Mouse (Mus musculus) embryonic facial prominence, embryonic 10.5 days (tissue): ENCODE data around the gene Efna3. TPM values are rescaled to one million over a fixed set of nuclear protein-coding genes. Genes with fewer than 3 reads are reported as not detected.

Source experiments
- DNase-seq: peaks from one replicate; pipeline ENCODE4 v3.0.0-alpha.2; 2017; ENCODE audit warnings: low spot score
- H3K27ac ChIP-seq: fragments of 300-500 bp; sonication (generic); replicated peaks from 2 replicates; pipeline ENCODE4 v1.5.1; 2016; ENCODE audit warnings: mild to moderate bottlenecking
- H3K27me3 ChIP-seq: fragments of 300-500 bp; sonication (generic); replicated peaks from 2 replicates; pipeline ENCODE4 v1.6.1; 2016; ENCODE audit warnings: low read depth, mild to moderate bottlenecking; ENCODE audit not compliant: poor library complexity, severe bottlenecking
- H3K36me3 ChIP-seq: fragments of 300-500 bp; sonication (generic); replicated peaks from 2 replicates; pipeline ENCODE4 v1.6.1; 2016; ENCODE audit warnings: mild to moderate bottlenecking, moderate library complexity
- H3K4me1 ChIP-seq: fragments of 300-500 bp; sonication (generic); 2 replicates; pipeline ENCODE4 v1.6.1; 2016
- H3K4me3 ChIP-seq: fragments of 300-500 bp; sonication (generic); 2 replicates; pipeline ENCODE4 v1.5.1; 2016; ENCODE audit warnings: mild to moderate bottlenecking, moderate library complexity
- H3K9me3 ChIP-seq: fragments of 300-500 bp; sonication (generic); 2 replicates; pipeline ENCODE4 v1.6.1; 2016; ENCODE audit warnings: mild to moderate bottlenecking
- WGBS: fragments of 180-500 bp; shearing (Covaris S2); methylation state at CpG from one replicate; pipeline ENCODE4 v1.1.7; 2016; 5-methylcytosine and 5-hydroxymethylcytosine counted together
- polyA plus RNA-seq: library from polyadenylated mRNA; unstranded; fragments of >200 nt; fragmentation: Nextera tagmentation; extraction: Ambion mirVana; gene quantifications from 2 replicates; pipeline ENCODE4 v1.2.1, GENCODE M21; 2016

Gene Efna3
- polyA plus RNA-seq, 1 experiment from 2014 or later = 6.8 TPM

DNA sequence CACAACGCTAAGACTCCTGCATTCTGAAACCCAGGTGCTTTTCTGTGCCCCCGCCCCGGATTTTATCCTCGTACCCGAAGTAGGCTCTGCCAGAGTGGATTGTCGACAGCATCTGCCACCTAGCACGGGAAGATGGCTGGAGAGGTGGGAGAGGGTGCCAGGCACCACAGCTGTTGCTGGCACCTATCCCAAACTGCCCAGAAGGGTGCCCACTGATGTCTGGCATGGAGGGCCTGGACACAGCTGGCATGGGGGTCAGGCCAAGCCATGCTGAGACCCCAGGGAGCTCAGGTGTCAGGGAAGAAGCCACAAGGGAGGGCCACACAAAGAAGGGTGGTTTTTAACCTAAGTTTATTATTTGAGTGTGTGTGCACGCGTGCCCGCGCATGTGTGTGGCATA lies 10.3 kb upstream of the Efna3 start:
- H3K9me3 ChIP-seq = no peaks in the 10 kb centered on the region
- no peak for DNase-seq
- H3K4me3 ChIP-seq = 0 out of 2 replicates have a peak overlapping the region, but pooled peaks have one; percentile 8
- H3K36me3 ChIP-seq = peaks cover 38% of the 10 kb centered on the region
- no peak overlapping the region for H3K27ac ChIP-seq
- H3K4me1 ChIP-seq = peaks cover 79% of the 10 kb centered on the region
- WGBS = 80% methylated on average over 11 of the region's 11 CpGs
- H3K27me3 ChIP-seq = peaks cover 19% of the 10 kb centered on the region

DNA sequence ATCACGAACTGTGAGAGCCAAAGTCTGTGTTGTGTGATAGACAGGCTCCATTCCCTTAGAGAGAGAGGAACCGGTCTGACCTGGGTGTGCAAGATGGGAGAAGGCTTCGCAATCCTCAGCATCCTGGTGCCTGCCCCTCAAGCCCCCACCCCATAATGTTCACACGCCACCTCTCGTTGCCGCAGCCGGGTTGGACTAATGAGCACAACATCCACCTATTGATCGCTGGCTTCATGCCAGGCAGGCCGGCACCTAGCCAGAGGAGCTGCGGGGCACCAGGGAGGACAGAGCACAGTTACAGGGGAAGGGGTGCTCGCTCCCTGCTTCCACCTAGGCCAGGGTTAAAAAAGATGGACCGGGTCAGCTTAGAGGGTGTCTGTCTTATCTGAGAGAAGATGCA lies 9.7 kb upstream of the Efna3 start:
- peak overlapping the region; percentile 8; the same call in 1 of the 2 replicates for H3K4me3 ChIP-seq
- H3K27ac ChIP-seq = no peak overlapping the region; the same call in 1 of the 2 replicates
- no peaks in the 10 kb centered on the region for H3K9me3 ChIP-seq
- 60% methylated on average over 12 of the region's 12 CpGs for WGBS
- peaks cover 19% of the 10 kb centered on the region for H3K27me3 ChIP-seq
- H3K36me3 ChIP-seq = peaks cover 38% of the 10 kb centered on the region
- DNase-seq = no peak
- H3K4me1 ChIP-seq = peaks cover 85% of the 10 kb centered on the region

- Histone ChIP-seq H3K27me3 (peaks cover 19% of the 10 kb centered on the region), H3K4me3 (no peak overlapping the region), H3K36me3 (peaks cover 38% of the 10 kb centered on the region), H3K27ac (no peak overlapping the region), H3K9me3 (no peaks in the 10 kb centered on the region), H3K4me1 (peaks cover 87% of the 10 kb centered on the region)
- DNase-seq = no peak
- WGBS = 44% methylated on average over 10 of the region's 10 CpGs
Observed at GRCm38 (mm10) chr3:89332013-89332412, 9.2 kb upstream of the Efna3 start.

- peaks cover 19% of the 10 kb centered on the region for H3K27me3 ChIP-seq
Observed at GRCm38 (mm10) chr3:89331561-89331960, 8.8 kb upstream of the Efna3 start.

DNA sequence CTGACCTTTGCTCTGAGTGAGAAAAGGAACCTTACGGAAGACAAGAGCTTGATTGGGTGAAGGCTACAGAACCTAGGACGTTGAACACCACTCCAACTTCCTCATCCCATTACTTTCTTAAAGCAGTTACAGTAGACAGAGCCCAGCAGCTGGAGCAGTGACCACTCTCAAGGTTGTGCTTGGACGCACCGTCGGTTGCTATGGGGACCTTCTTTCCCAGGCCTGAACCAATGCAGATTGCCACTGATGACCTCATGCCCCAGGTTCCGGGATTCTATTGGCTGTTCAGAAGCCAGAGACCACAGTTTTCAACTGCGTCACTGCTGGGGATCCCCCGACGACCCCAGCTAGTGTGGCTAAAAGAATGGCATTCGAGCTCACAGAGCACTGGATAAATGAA lies 8.2 kb upstream of the Efna3 start:
- Histone ChIP-seq H3K36me3 (peaks cover 38% of the 10 kb centered on the region), H3K4me3 (peak overlapping the region; percentile 11; the same call in 1 of the 2 replicates), H3K27ac (no peak overlapping the region), H3K27me3 (peaks cover 19% of the 10 kb centered on the region), H3K4me1 (peaks cover 78% of the 10 kb centered on the region), H3K9me3 (no peaks in the 10 kb centered on the region)
- peak; percentile 73 for DNase-seq
- 21% methylated on average over 10 of the region's 10 CpGs for WGBS

More at GRCm38 (mm10) chr3:89331561-89331960, 8.8 kb upstream of the Efna3 start:
- WGBS = 70% methylated on average over 13 of the region's 13 CpGs
- peaks cover 38% of the 10 kb centered on the region for H3K36me3 ChIP-seq
- H3K9me3 ChIP-seq = no peaks in the 10 kb centered on the region
- no peak for DNase-seq
- no peak overlapping the region for H3K4me3 ChIP-seq
- H3K27ac ChIP-seq = no peak overlapping the region
- H3K4me1 ChIP-seq = peaks cover 85% of the 10 kb centered on the region

GRCm38 (mm10) chr3:89330346-89330745 lies 7.6 kb upstream of the Efna3 start:
- Histone ChIP-seq H3K4me1 (peaks cover 74% of the 10 kb centered on the region), H3K27ac (no peak overlapping the region), H3K4me3 (no peak overlapping the region), H3K9me3 (no peaks in the 10 kb centered on the region), H3K36me3 (peaks cover 32% of the 10 kb centered on the region), H3K27me3 (peaks cover 19% of the 10 kb centered on the region)
- 63% methylated on average over 3 of the region's 3 CpGs for WGBS
- DNase-seq = no peak

GRCm38 (mm10) chr3:89328623-89329022 lies 5.9 kb upstream of the Efna3 start:
- Histone ChIP-seq H3K27ac (peak overlapping the region; percentile 57; the same call in 1 of the 2 replicates), H3K9me3 (no peaks in the 10 kb centered on the region), H3K27me3 (peaks cover 25% of the 10 kb centered on the region), H3K4me3 (peak overlapping the region; percentile 5; the same call in 1 of the 2 replicates), H3K4me1 (peaks cover 57% of the 10 kb centered on the region), H3K36me3 (peaks cover 15% of the 10 kb centered on the region)
- WGBS = 15% methylated on average over 4 of the region's 4 CpGs
- DNase-seq = no peak

GRCm38 (mm10) chr3:89327371-89327870 lies 4.7 kb upstream of the Efna3 start:
- peaks cover 3% of the 10 kb centered on the region for H3K36me3 ChIP-seq
- DNase-seq = no peak
- peaks cover 34% of the 10 kb centered on the region for H3K27me3 ChIP-seq
- H3K27ac ChIP-seq = no peak overlapping the region
- H3K4me3 ChIP-seq = no peak overlapping the region
- H3K9me3 ChIP-seq = no peaks in the 10 kb centered on the region
- WGBS = 54% methylated on average over 9 of the region's 9 CpGs
- peaks cover 55% of the 10 kb centered on the region for H3K4me1 ChIP-seq

DNA sequence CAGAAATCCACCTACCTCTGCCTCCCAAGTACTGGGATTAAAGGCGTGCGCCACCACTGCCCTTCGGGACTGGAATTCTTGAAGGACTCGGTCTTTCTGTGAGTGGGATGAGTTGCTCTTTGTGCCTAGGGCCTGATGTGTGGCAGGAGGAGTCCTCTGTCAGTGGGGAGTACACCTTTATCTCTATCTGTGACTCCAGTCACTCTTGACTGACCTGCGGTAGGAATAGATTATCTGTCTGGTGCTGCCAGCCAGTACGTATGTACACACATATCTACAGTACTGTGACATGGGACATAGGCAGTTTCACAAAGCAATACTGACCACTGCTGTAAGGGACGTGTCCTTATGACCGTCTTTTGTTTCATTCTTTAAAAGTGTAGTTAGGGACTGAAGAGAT lies 3.1 kb upstream of the Efna3 start:
- Histone ChIP-seq H3K9me3 (no peaks in the 10 kb centered on the region), H3K27me3 (peaks cover 49% of the 10 kb centered on the region), H3K27ac (no peak overlapping the region), H3K4me3 (no peak overlapping the region), H3K4me1 (peaks cover 55% of the 10 kb centered on the region), H3K36me3 (no peaks in the 10 kb centered on the region)
- DNase-seq = no peak
- WGBS = 91% methylated on average over 8 of the region's 8 CpGs

GRCm38 (mm10) chr3:89322131-89322500 lies 649 bp downstream of the Efna3 start:
- Histone ChIP-seq H3K9me3 (no peaks in the 10 kb centered on the region), H3K27me3 (peaks cover 74% of the 10 kb centered on the region), H3K4me1 (peaks cover 65% of the 10 kb centered on the region), H3K27ac (peak overlapping the region; percentile 65), H3K4me3 (peak overlapping the region; percentile 79), H3K36me3 (no peaks in the 10 kb centered on the region)
- DNase-seq = no peak
- under 1% methylated on average over 14 of the region's 14 CpGs for WGBS

- H3K4me3 ChIP-seq = peak overlapping the region; percentile 79
- no peaks in the 10 kb centered on the region for H3K9me3 ChIP-seq
- H3K4me1 ChIP-seq = peaks cover 69% of the 10 kb centered on the region
- under 1% methylated on average over 66 of the region's 66 CpGs for WGBS
- H3K36me3 ChIP-seq = no peaks in the 10 kb centered on the region
- peaks cover 81% of the 10 kb centered on the region for H3K27me3 ChIP-seq
- DNase-seq = peak; percentile 56
- H3K27ac ChIP-seq = peak overlapping the region; percentile 65
Observed at GRCm38 (mm10) chr3:89321183-89322130, 1.3 kb downstream of the Efna3 start.

DNA sequence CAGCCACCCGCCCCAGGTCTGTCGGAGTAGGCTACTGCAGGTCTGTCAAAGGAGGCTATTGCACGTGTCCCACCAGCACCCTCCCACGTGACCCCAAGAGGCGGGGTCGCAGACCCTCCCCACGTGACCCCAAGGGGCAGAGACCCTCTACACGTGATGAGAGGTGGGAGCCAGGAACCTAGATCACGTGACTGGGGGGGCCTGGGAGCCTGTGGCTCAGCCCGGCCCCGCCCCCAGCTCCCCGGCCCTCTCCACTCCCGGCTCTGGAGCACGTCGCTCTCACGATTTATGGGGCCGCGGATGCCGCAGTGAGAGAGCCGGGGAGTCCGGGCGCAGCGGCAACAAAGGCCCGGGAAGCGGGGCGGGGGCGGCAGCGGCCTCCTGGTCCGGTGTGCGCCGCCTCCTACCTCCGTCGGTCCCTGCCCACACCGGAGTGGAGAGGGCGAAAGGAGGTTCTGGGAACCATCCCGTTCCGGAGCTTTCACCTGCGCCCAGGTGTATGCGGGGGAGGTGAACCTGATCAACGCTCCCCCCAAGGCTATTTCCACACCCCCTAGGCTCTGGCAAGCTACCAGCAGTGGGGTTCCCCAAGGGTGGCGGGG lies 2.1 kb downstream of the Efna3 start:
- 1% methylated on average over 41 of the region's 41 CpGs for WGBS
- Histone ChIP-seq H3K9me3 (no peaks in the 10 kb centered on the region), H3K4me1 (peaks cover 77% of the 10 kb centered on the region), H3K36me3 (no peaks in the 10 kb centered on the region), H3K4me3 (peak overlapping the region; percentile 79), H3K27ac (peak overlapping the region; percentile 65), H3K27me3 (peaks cover 88% of the 10 kb centered on the region)
- peak; percentile 85 for DNase-seq
